Mouse (Mus musculus) intestine, embryonic 14.5 days (tissue): Measurements from ENCODE around the gene Syne2. TPM values are rescaled to one million over a fixed set of nuclear protein-coding genes. Genes with fewer than 3 reads are reported as not detected.

Experiments used
- ATAC-seq: fragments of 200-750 bp; cut with Nextera tagmentation; replicated peaks from 2 replicates; pipeline ENCODE4 v1.8.0; 2017; ENCODE audit warnings: low read depth, moderate number of reproducible peaks, moderate TSS enrichment, moderate library complexity; ENCODE audit not compliant: low FRiP score, low TSS enrichment
- DNase-seq: peaks from one replicate; pipeline ENCODE4 v3.0.0-alpha.2; 2018; ENCODE audit warnings: low spot score
- H3K27ac ChIP-seq: fragments of 300-500 bp; sonication (generic); 2 replicates; pipeline ENCODE4 v1.5.1; 2014; ENCODE audit warnings: low read depth, mild to moderate bottlenecking, control low read depth
- H3K27me3 ChIP-seq: fragments of 300-500 bp; sonication (generic); replicated peaks from 2 replicates; pipeline ENCODE4 v1.6.1; 2014; ENCODE audit warnings: low read length, control low read depth; ENCODE audit not compliant: control insufficient read depth, insufficient read depth
- H3K36me3 ChIP-seq: fragments of 300-500 bp; sonication (generic); 2 replicates; pipeline ENCODE4 v1.6.1; 2014; ENCODE audit warnings: low read length, control low read depth; ENCODE audit not compliant: control insufficient read depth, insufficient read depth
- H3K4me1 ChIP-seq: fragments of 300-500 bp; sonication (generic); replicated peaks from 2 replicates; pipeline ENCODE4 v1.6.1; 2014; ENCODE audit warnings: low read length, control low read depth, mixed read lengths; ENCODE audit not compliant: control insufficient read depth, insufficient read depth
- H3K4me2 ChIP-seq: fragments of 300-500 bp; sonication (generic); 2 replicates; pipeline ENCODE4 v1.6.1; 2014; ENCODE audit warnings: low read length
- H3K4me3 ChIP-seq: fragments of 300-500 bp; sonication (generic); 2 replicates; pipeline ENCODE4 v1.5.1; 2014; ENCODE audit warnings: low read depth, low read length, control low read depth, mixed read lengths
- H3K9ac ChIP-seq: fragments of 300-500 bp; sonication (generic); 2 replicates; pipeline ENCODE4 v1.6.1; 2014; ENCODE audit warnings: mild to moderate bottlenecking, low read length
- H3K9me3 ChIP-seq: fragments of 300-500 bp; sonication (generic); 2 replicates; pipeline ENCODE4 v1.6.1; 2016; ENCODE audit warnings: low read length, control low read depth; ENCODE audit not compliant: control insufficient read depth
- WGBS: fragments of 180-500 bp; shearing (Covaris S2); extraction: QIAGEN DNeasy Blood & Tissue Kit; methylation state at CpG from one replicate; pipeline ENCODE4 v1.1.7; 2014; 5-methylcytosine and 5-hydroxymethylcytosine counted together
- polyA plus RNA-seq: library from polyadenylated mRNA; unstranded; fragments of >200 nt; fragmentation: Nextera tagmentation; extraction: Ambion mirVana; gene quantifications from 2 replicates; pipeline ENCODE4 v1.2.1, GENCODE M21; 2014

Gene Syne2
- polyA plus RNA-seq, 1 experiment from 2014 or later = 41.5 TPM

DNA sequence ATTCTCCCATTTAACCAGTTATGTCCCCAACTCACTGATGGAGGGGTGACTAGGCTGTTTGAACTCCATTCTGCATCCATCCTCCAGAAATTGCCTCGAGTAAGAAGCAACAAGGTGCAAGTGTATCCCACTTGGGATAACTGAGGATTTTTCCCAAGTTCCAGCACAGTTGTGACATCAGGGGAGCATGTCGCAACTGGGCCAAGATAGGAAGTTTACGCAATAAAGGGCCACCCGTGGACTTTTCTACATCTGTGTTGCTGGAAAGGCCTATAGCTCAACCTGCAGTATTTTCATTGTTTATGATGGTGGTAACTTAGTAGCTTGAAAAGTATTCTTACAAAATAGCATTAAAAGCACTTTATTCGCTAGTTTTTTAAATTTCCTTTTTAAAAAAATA lies 97.8 kb downstream of the Syne2 start:
- no peaks in the 10 kb centered on the region for H3K4me1 ChIP-seq
- no peak overlapping the region for H3K27ac ChIP-seq
- H3K9me3 ChIP-seq = no peaks in the 10 kb centered on the region
- peaks cover 29% of the 10 kb centered on the region for H3K36me3 ChIP-seq
- WGBS = 86% methylated on average over 5 of the region's 5 CpGs
- no peak overlapping the region for H3K4me2 ChIP-seq
- no peak overlapping the region for H3K4me3 ChIP-seq
- DNase-seq (peak; percentile 13), ATAC-seq (no peak)
- no peaks in the 10 kb centered on the region for H3K27me3 ChIP-seq
- H3K9ac ChIP-seq = no peak overlapping the region

GRCm38 (mm10) chr12:75918415-75918814 lies 100.5 kb downstream of the Syne2 start:
- Histone ChIP-seq H3K36me3 (peaks cover 15% of the 10 kb centered on the region), H3K4me2 (no peak overlapping the region), H3K4me3 (no peak overlapping the region), H3K4me1 (no peaks in the 10 kb centered on the region), H3K27ac (no peak overlapping the region), H3K9me3 (no peaks in the 10 kb centered on the region), H3K27me3 (no peaks in the 10 kb centered on the region), H3K9ac (no peak overlapping the region)
- DNase-seq (no peak), ATAC-seq (no peak)
- WGBS = 72% methylated on average over 2 of the region's 2 CpGs

DNA sequence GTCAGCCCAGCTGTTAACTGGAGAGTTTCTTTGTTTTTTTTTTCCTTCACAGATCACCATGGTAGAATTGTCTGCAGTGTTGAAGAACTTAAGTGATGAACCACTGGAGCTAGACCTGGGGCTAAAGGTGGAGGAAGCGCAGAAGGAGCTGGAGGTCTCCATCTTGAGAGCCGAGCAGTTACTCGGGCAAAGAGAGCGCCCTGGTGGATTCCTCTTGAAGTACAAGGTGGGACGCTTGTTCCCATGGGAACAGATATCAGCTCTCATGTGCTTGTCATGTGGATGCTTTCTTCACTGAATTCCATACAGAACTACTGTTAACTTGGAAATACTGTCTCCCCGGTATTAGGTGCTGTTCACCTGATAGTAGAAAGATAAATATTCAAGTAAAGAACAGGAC lies 101.0 kb downstream of the Syne2 start:
- no peak overlapping the region for H3K27ac ChIP-seq
- DNase-seq (peak; percentile 68), ATAC-seq (0 out of 2 replicates have a peak, but pooled peaks have one; percentile 40)
- H3K36me3 ChIP-seq = peaks cover 15% of the 10 kb centered on the region
- H3K4me3 ChIP-seq = no peak overlapping the region
- H3K27me3 ChIP-seq = no peaks in the 10 kb centered on the region
- H3K4me1 ChIP-seq = no peaks in the 10 kb centered on the region
- H3K4me2 ChIP-seq = no peak overlapping the region
- WGBS = 50% methylated on average over 6 of the region's 6 CpGs
- H3K9ac ChIP-seq = no peak overlapping the region
- H3K9me3 ChIP-seq = no peaks in the 10 kb centered on the region

GRCm38 (mm10) chr12:75922900-75923299 lies 105.0 kb downstream of the Syne2 start:
- peak; percentile 45 for DNase-seq
- ATAC-seq = no peak
- H3K4me1 ChIP-seq = no peaks in the 10 kb centered on the region
- H3K4me2 ChIP-seq = no peak overlapping the region
- peaks cover 40% of the 10 kb centered on the region for H3K36me3 ChIP-seq
- no peak overlapping the region for H3K27ac ChIP-seq
- no peak overlapping the region for H3K4me3 ChIP-seq
- WGBS = 78% methylated on average over 11 of the region's 11 CpGs
- H3K27me3 ChIP-seq = no peaks in the 10 kb centered on the region
- H3K9me3 ChIP-seq = no peaks in the 10 kb centered on the region
- no peak overlapping the region for H3K9ac ChIP-seq

- no peak overlapping the region for H3K9ac ChIP-seq
- 93% methylated on average over 11 of the region's 11 CpGs for WGBS
- no peak overlapping the region for H3K4me2 ChIP-seq
- no peaks in the 10 kb centered on the region for H3K9me3 ChIP-seq
- H3K36me3 ChIP-seq = peaks cover 49% of the 10 kb centered on the region
- no peak for DNase-seq
- H3K27ac ChIP-seq = no peak overlapping the region
- H3K4me1 ChIP-seq = no peaks in the 10 kb centered on the region
- no peak overlapping the region for H3K4me3 ChIP-seq
- no peaks in the 10 kb centered on the region for H3K27me3 ChIP-seq
- no peak for ATAC-seq
Measured at GRCm38 (mm10) chr12:75924852-75925251, 106.9 kb downstream of the Syne2 start.

DNA sequence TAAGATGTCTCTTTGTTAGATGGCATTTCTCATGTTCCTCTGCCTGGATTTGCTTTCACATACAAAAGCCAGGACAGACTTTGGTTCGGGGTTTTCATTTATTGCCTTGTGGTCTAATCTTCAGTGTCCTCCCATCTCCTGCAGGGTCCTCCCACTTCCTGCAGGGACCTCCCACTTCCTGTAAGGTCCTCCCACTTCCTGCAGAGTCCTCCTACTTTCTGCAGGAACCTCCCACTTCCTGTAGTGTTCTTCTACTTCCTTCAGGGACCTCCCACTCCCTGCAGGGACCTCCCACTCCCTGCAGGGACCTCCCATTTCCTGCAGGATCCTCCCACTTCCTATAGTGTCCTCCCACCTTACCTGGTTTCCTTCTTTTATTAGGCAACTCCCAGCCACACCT lies 109.7 kb downstream of the Syne2 start:
- H3K27me3 ChIP-seq = no peaks in the 10 kb centered on the region
- peaks cover 67% of the 10 kb centered on the region for H3K36me3 ChIP-seq
- H3K9ac ChIP-seq = no peak overlapping the region
- no peak overlapping the region for H3K4me2 ChIP-seq
- no peak overlapping the region for H3K27ac ChIP-seq
- DNase-seq (no peak), ATAC-seq (no peak)
- WGBS = 82% methylated on average over 1 of the region's 1 CpGs
- no peaks in the 10 kb centered on the region for H3K9me3 ChIP-seq
- H3K4me3 ChIP-seq = no peak overlapping the region
- H3K4me1 ChIP-seq = no peaks in the 10 kb centered on the region

DNA sequence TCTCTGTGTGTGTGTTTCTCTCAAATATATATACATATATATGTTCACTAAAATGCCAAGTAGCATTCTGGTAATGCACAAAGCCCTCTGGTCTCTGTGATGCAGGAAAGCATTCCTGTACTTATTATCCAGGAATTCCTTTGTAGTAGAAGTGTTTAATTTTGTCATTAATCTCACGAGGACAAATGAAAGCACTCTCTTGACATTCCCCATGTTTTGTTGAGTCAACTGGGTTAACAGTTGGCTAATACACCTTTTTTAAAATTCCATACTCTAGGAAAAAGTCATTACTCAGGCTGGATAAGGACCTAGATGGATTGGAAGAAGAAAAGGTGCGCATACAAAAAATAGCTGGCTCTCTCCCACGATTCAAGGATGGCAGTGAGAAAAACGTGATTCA lies 115.6 kb downstream of the Syne2 start:
- no peaks in the 10 kb centered on the region for H3K4me1 ChIP-seq
- 76% methylated on average over 4 of the region's 4 CpGs for WGBS
- no peaks in the 10 kb centered on the region for H3K27me3 ChIP-seq
- H3K36me3 ChIP-seq = peaks cover 47% of the 10 kb centered on the region
- ATAC-seq (no peak), DNase-seq (no peak)
- H3K4me3 ChIP-seq = no peak overlapping the region
- no peak overlapping the region for H3K9ac ChIP-seq
- no peak overlapping the region for H3K4me2 ChIP-seq
- no peak overlapping the region for H3K27ac ChIP-seq
- H3K9me3 ChIP-seq = no peaks in the 10 kb centered on the region

DNA sequence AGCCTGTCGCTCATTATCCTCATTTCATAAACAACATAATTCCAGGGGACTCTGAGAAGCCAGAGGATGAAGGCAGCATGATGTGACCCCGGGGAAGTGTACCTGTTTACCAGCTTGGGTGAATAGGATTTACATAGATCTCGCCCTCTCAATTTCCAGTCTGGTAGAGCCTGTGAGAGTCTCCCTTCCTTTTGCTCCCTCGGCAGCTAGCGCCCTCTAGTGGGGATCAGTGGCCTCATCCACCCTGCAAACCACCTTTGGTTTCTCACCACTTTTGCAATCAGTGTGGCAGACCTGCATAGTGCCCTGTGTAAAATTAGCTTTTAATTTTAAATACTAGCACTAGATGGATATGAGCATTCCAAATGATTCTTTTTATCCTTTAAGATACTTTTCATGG lies 133.4 kb downstream of the Syne2 start:
- H3K9me3 ChIP-seq = no peaks in the 10 kb centered on the region
- no peaks in the 10 kb centered on the region for H3K27me3 ChIP-seq
- H3K4me1 ChIP-seq = no peaks in the 10 kb centered on the region
- 57% methylated on average over 5 of the region's 5 CpGs for WGBS
- ATAC-seq (no peak), DNase-seq (peak; percentile 53)
- H3K9ac ChIP-seq = no peak overlapping the region
- no peak overlapping the region for H3K4me3 ChIP-seq
- H3K4me2 ChIP-seq = no peak overlapping the region
- H3K27ac ChIP-seq = no peak overlapping the region
- peaks cover 11% of the 10 kb centered on the region; the same call in 1 of the 2 replicates for H3K36me3 ChIP-seq

- H3K4me2 ChIP-seq = no peak overlapping the region
- DNase-seq (no peak), ATAC-seq (no peak)
- H3K4me1 ChIP-seq = no peaks in the 10 kb centered on the region
- WGBS = 96% methylated on average over 1 of the region's 1 CpGs
- H3K9me3 ChIP-seq = no peaks in the 10 kb centered on the region
- H3K27ac ChIP-seq = no peak overlapping the region
- H3K27me3 ChIP-seq = no peaks in the 10 kb centered on the region
- no peak overlapping the region for H3K9ac ChIP-seq
- peaks cover 7% of the 10 kb centered on the region; the same call in 1 of the 2 replicates for H3K36me3 ChIP-seq
- no peak overlapping the region for H3K4me3 ChIP-seq
Measured at GRCm38 (mm10) chr12:75952011-75952410, 134.1 kb downstream of the Syne2 start.
